Mouse (Mus musculus) MEL (cell line): ENCODE measurements around the gene Cbfa2t2. TPM values are rescaled to one million over a fixed set of nuclear protein-coding genes. Genes with fewer than 3 reads are reported as not detected.

Source experiments
- DNase-seq: peaks from one replicate; pipeline ENCODE4 v3.0.0; 2011; ENCODE audit warnings: low read depth, low spot score
- H3K27ac ChIP-seq: 2 replicates; pipeline ENCODE4 v1.5.1; 2012; ENCODE audit warnings: low read depth, mild to moderate bottlenecking, control low read depth, low read length, moderate library complexity; ENCODE audit not compliant: control insufficient read depth
- H3K27me3 ChIP-seq, 2 experiments: fragments of 150-350 bp in 1 of 2; sonication (generic) in 1 of 2; 2 replicates each; pipeline ENCODE4 v1.6.1; 2012; ENCODE audit warnings: low read length in 2 of 2, mild to moderate bottlenecking in 2 of 2, improper control_type of control experiment in 1 of 2, moderate library complexity in 1 of 2; ENCODE audit not compliant: insufficient read depth in 2 of 2, control insufficient read depth in 1 of 2
- H3K36me3 ChIP-seq, 2 experiments: 2 replicates each; pipeline ENCODE4 v1.6.1; 2012 to 2014; ENCODE audit warnings: low read length in 2 of 2, improper control_type of control experiment in 1 of 2, inconsistent platforms in 1 of 2, mild to moderate bottlenecking in 1 of 2; ENCODE audit not compliant: insufficient read depth in 2 of 2, control insufficient read depth in 1 of 2
- H3K4me1 ChIP-seq, 2 experiments: fragments of 150-350 bp in 1 of 2; sonication (generic) in 1 of 2; 2 replicates each; pipeline ENCODE4 v1.6.1; 2012; ENCODE audit warnings: low read length in 2 of 2, improper control_type of control experiment in 1 of 2, mild to moderate bottlenecking in 1 of 2; ENCODE audit not compliant: insufficient read depth in 2 of 2, control insufficient read depth in 1 of 2
- H3K4me3 ChIP-seq, 2 experiments: fragments of 150-350 bp in 1 of 2; sonication (generic) in 1 of 2; 2 replicates each; pipeline ENCODE4 v1.5.1; 2012; ENCODE audit warnings: low read depth in 2 of 2, low read length in 2 of 2, mild to moderate bottlenecking in 2 of 2, moderate library complexity in 2 of 2, control low read depth in 1 of 2, improper control_type of control experiment in 1 of 2; ENCODE audit not compliant: control insufficient read depth in 1 of 2, insufficient read depth in 1 of 2
- H3K79me2 ChIP-seq: 2 replicates; pipeline ENCODE4 v1.6.1; 2012; ENCODE audit warnings: mild to moderate bottlenecking, low read length, moderate library complexity; ENCODE audit not compliant: control insufficient read depth, poor library complexity, insufficient read depth
- H3K9ac ChIP-seq: 2 replicates; pipeline ENCODE4 v1.6.1; 2012; ENCODE audit warnings: low read depth, mild to moderate bottlenecking, control low read depth, low read length, moderate library complexity; ENCODE audit not compliant: control insufficient read depth, poor library complexity, severe bottlenecking
- H3K9me3 ChIP-seq: fragments of 150-350 bp; sonication (generic); replicated peaks from 2 replicates; pipeline ENCODE4 v1.6.1; 2012; ENCODE audit warnings: mild to moderate bottlenecking, low read length, improper control_type of control experiment, moderate library complexity; ENCODE audit not compliant: insufficient read depth
- E2F4 ChIP-seq: IDR thresholded peaks from 2 replicates; pipeline ENCODE4 v1.6.1; 2011; ENCODE audit warnings: low read depth, low read length, improper control_type of control experiment, borderline replicate concordance
- ETS1 ChIP-seq: IDR thresholded peaks from 2 replicates; pipeline ENCODE4 v1.6.1; 2012; ENCODE audit warnings: low read depth, mild to moderate bottlenecking, inconsistent platforms, low read length, improper control_type of control experiment, moderate library complexity
- POLR2A ChIP-seq, 2 experiments: IDR thresholded peaks; 2 replicates each; pipeline ENCODE4 v1.6.1; 2011 to 2012; ENCODE audit warnings: low read length in 2 of 2, mild to moderate bottlenecking in 2 of 2, control low read depth in 1 of 2, improper control_type of control experiment in 1 of 2, low read depth in 1 of 2, moderate library complexity in 1 of 2; ENCODE audit not compliant: control insufficient read depth in 1 of 2, insufficient read depth in 1 of 2, poor library complexity in 1 of 2
- RCOR1 ChIP-seq: IDR thresholded peaks from 2 replicates; pipeline ENCODE4 v1.6.1; 2012; ENCODE audit warnings: low read depth, mild to moderate bottlenecking, inconsistent platforms, low read length, improper control_type of control experiment
- USF1 ChIP-seq: IDR thresholded peaks from 2 replicates; pipeline ENCODE4 v1.6.1; 2014; ENCODE audit warnings: low read depth, mild to moderate bottlenecking, inconsistent platforms, low read length, improper control_type of control experiment, moderate library complexity
- ZKSCAN1 ChIP-seq: IDR thresholded peaks from 2 replicates; pipeline ENCODE4 v1.6.1; 2012; ENCODE audit warnings: low read depth, mild to moderate bottlenecking, inconsistent platforms, low read length, improper control_type of control experiment, moderate library complexity
- polyA plus RNA-seq, 2 experiments: library from polyadenylated mRNA; stranded (reverse) in 1 of 2; unstranded in 1 of 2; fragments of >175 nt in 1 of 2; fragments of >200 nt in 1 of 2; gene quantifications; 2 replicates each; pipeline versions ENCODE4 v1.2.1 to v1.2.4; 2012; ENCODE audit warnings: low replicate concordance in 2 of 2, low read depth in 1 of 2; ENCODE audit not compliant: insufficient read length in 2 of 2, insufficient read depth in 1 of 2, missing spikeins in 1 of 2
- total RNA-seq: library from RNA; depleted of rRNA; stranded (reverse); fragments of 300-350 nt; gene quantifications from 2 replicates; pipeline ENCODE4 v1.2.3, GENCODE M21; 2012

Cbfa2t2 gene
- total and polyA plus RNA-seq, 3 experiments = 5.9 to 23.1 TPM; not detected in 1

- Histone ChIP-seq H3K36me3 (peaks cover 6 to 22% of the 10 kb centered on the region in 2 experiments), H3K4me1 (peaks cover 0 to 23% of the 10 kb centered on the region in 2 experiments; a peak in 3 of 4 replicates), H3K9me3 (no peaks in the 10 kb centered on the region), H3K9ac (no peak overlapping the region), H3K27ac (no peak overlapping the region), H3K4me3 (no peak overlapping the region), H3K79me2 (peaks cover 32% of the 10 kb centered on the region), H3K27me3 (no peaks in the 10 kb centered on the region)
- no peak for DNase-seq
- 0 out of 4 replicates have a peak, but pooled peaks of 1 of the 2 experiments have one; percentile 25 for TF ChIP-seq POLR2A (IDR thresholded peaks at IDR 0.05; ENCODE audit: control insufficient read depth in 1 of 2, insufficient read depth in 1 of 2, low read depth in 1 of 2, low read length in 2 of 2, poor library complexity in 1 of 2)
- TF ChIP-seq USF1 = no peak
Measured at GRCm38 (mm10) chr2:154566641-154567040, 130.4 kb downstream of the Cbfa2t2 start.

- Histone ChIP-seq H3K27me3 (no peaks in the 10 kb centered on the region), H3K9ac (peak overlapping the region; percentile 86), H3K79me2 (peaks cover 32% of the 10 kb centered on the region), H3K9me3 (no peaks in the 10 kb centered on the region), H3K4me3 (peak overlapping the region; percentile 68 to 72), H3K36me3 (peaks cover 5 to 23% of the 10 kb centered on the region in 2 experiments), H3K27ac (peak overlapping the region; percentile 98), H3K4me1 (peaks cover 0 to 23% of the 10 kb centered on the region in 2 experiments; a peak in 3 of 4 replicates)
- no peak for DNase-seq
- no peak for TF ChIP-seq ETS1
- no peak for TF ChIP-seq ZKSCAN1
- TF ChIP-seq, all 39 proteins: peak for 0
Measured at GRCm38 (mm10) chr2:154567766-154568165, 131.5 kb downstream of the Cbfa2t2 start.

DNA sequence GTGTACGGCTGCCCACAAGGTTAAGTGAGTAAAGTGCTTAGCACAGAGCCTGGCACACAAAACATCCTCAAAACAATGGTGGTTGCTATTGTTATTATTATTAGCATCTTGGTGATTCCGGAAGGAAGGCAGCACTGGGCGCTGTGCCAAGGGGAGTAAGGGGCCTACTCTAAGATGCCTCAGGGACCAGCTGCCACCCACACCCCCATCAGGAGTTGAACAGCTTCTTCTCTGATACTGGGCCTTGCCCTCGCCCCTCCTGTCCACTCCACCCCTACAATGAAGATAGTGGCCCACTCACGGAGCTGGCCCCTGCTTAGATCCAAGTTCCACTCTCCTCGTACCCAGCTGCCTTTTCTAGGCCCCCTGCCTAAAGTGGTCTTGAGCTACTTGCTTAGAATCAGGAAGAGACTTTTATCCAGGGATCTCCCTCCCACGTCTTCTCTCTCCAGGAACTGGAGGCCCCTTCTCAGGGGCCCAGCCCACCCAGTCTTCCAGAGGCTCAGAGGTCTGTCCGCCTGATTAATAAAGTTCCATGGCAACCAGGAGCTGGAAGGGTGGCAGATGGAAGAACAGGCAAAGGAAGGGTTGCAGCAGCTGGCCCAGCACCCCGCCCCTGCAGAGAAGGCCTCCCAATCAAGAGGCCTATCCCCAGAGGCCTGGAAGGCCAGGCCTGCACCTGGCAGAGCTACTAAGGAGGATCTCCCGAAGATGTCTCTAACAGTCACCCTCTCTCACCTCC, 132.2 kb downstream of the Cbfa2t2 start:
- Histone ChIP-seq H3K9me3 (no peaks in the 10 kb centered on the region), H3K4me1 (peaks cover 0 to 23% of the 10 kb centered on the region in 2 experiments; a peak in 3 of 4 replicates)
- TF ChIP-seq E2F4 (no peak), RCOR1 (0 out of 2 replicates have a peak, but pooled peaks have one; percentile 18)

More for the DNA sequence above, 132.2 kb downstream of the Cbfa2t2 start:
- DNase-seq = peak; percentile 68
- H3K27me3 ChIP-seq = no peaks in the 10 kb centered on the region
- H3K27ac ChIP-seq = peak overlapping the region; percentile 98
- H3K36me3 ChIP-seq = peaks cover 0 to 23% of the 10 kb centered on the region in 2 experiments; a peak in 2 of 4 replicates
- H3K9ac ChIP-seq = peak overlapping the region; percentile 86
- peaks cover 32% of the 10 kb centered on the region for H3K79me2 ChIP-seq
- peak overlapping the region; percentile 68 to 72 for H3K4me3 ChIP-seq
